Mouse (Mus musculus) MEL (cell line): Measurements from ENCODE around the gene Gstcd.

Source experiments
- CTCF ChIP-seq, 3 experiments: IDR thresholded peaks in 2 of 3; conservative IDR thresholded peaks in 1 of 3; 2 replicates each; pipeline ENCODE4 v1.5.1; 2011 to 2012; ENCODE audit warnings: low read length in 3 of 3, low read depth in 2 of 3, mild to moderate bottlenecking in 2 of 3, improper control_type of control experiment in 1 of 3, inconsistent platforms in 1 of 3, mixed read lengths in 1 of 3, moderate library complexity in 1 of 3; ENCODE audit not compliant: control insufficient read depth in 1 of 3, insufficient read depth in 1 of 3, poor library complexity in 1 of 3, severe bottlenecking in 1 of 3
- ETS1 ChIP-seq: IDR thresholded peaks from 2 replicates; pipeline ENCODE4 v1.6.1; 2012; ENCODE audit warnings: low read depth, mild to moderate bottlenecking, inconsistent platforms, low read length, improper control_type of control experiment, moderate library complexity
- KAT2A ChIP-seq: conservative IDR thresholded peaks from 2 replicates; pipeline ENCODE4 v1.6.1; 2012; ENCODE audit warnings: low read depth, low read length, improper control_type of control experiment, inconsistent platforms
- MAX ChIP-seq: IDR thresholded peaks from 2 replicates; pipeline ENCODE4 v1.6.1; 2011; ENCODE audit warnings: low read length, improper control_type of control experiment
- POLR2A ChIP-seq, 2 experiments: IDR thresholded peaks; 2 replicates each; pipeline ENCODE4 v1.6.1; 2011 to 2012; ENCODE audit warnings: low read length in 2 of 2, mild to moderate bottlenecking in 2 of 2, control low read depth in 1 of 2, improper control_type of control experiment in 1 of 2, low read depth in 1 of 2, moderate library complexity in 1 of 2; ENCODE audit not compliant: control insufficient read depth in 1 of 2, insufficient read depth in 1 of 2, poor library complexity in 1 of 2
- ZC3H11A ChIP-seq: IDR thresholded peaks from 2 replicates; pipeline ENCODE4 v1.6.1; 2012; ENCODE audit warnings: low read depth, mild to moderate bottlenecking, inconsistent platforms, low read length, improper control_type of control experiment
- ZKSCAN1 ChIP-seq: IDR thresholded peaks from 2 replicates; pipeline ENCODE4 v1.6.1; 2012; ENCODE audit warnings: low read depth, mild to moderate bottlenecking, inconsistent platforms, low read length, improper control_type of control experiment, moderate library complexity

GRCm38 (mm10) chr3:133113281-133113680 is 21.4 kb upstream of the Gstcd start:
- no peak for TF ChIP-seq KAT2A
- TF ChIP-seq POLR2A (IDR thresholded peaks at IDR 0.05; ENCODE audit: control insufficient read depth in 1 of 2, insufficient read depth in 1 of 2, low read depth in 1 of 2, low read length in 2 of 2, poor library complexity in 1 of 2) = no peak
- no peak for TF ChIP-seq ZKSCAN1
- no peak for TF ChIP-seq MAX
- TF ChIP-seq CTCF (IDR thresholded peaks at IDR 0.05 in 2 of 3, conservative IDR thresholded peaks at IDR 0.05 in 1 of 3; ENCODE audit: control insufficient read depth in 1 of 3, insufficient read depth in 1 of 3, low read depth in 2 of 3, low read length in 3 of 3, poor library complexity in 1 of 3, severe bottlenecking in 1 of 3) = no peak
- TF ChIP-seq ETS1 = no peak
- no peak for TF ChIP-seq ZC3H11A
